Mouse (Mus musculus): ENCODE results near the gene H13.

GRCm38 (mm10) chr2:152636246-152637005 lies 32.8 kb upstream of the H13 start:
- no peak for TF ChIP-seq CTCF (conservative IDR thresholded peaks at IDR 0.05; ENCODE audit: low read length)
- TF ChIP-seq NANOG (IDR thresholded peaks at IDR 0.05; ENCODE audit: borderline replicate concordance, low read length) = no peak

All from E14TG2a.4 (cell line).